Mouse (Mus musculus): Measurements from ENCODE around the gene Prdm16. TPM values are rescaled to one million over a fixed set of nuclear protein-coding genes. Genes with fewer than 3 reads are reported as not detected.

Prdm16 gene
- polyA plus RNA-seq, 1 experiment from 2014 or later, result 115 TPM

GRCm38 (mm10) chr4:154418993-154419392 is 217.7 kb downstream of the Prdm16 start:
- 36% methylated on average over 2 of the region's 2 CpGs for WGBS
- H3K4me2 ChIP-seq, result no peak overlapping the region
- H3K4me1 ChIP-seq (replicated peaks), result peaks cover 79% of the 10 kb centered on the region
- peaks cover 14% of the 10 kb centered on the region; the same call in 1 of the 2 replicates for H3K36me3 ChIP-seq
- no peak overlapping the region for H3K9ac ChIP-seq (replicated peaks)
- no peak overlapping the region for H3K27ac ChIP-seq
- ATAC-seq (ENCODE audit: insufficient number of reproducible peaks, insufficient read depth, low FRiP score, low TSS enrichment, low read depth), result no peak
- no peaks in the 10 kb centered on the region for H3K9me3 ChIP-seq
- H3K27me3 ChIP-seq, result peaks cover 5% of the 10 kb centered on the region
- H3K4me3 ChIP-seq (replicated peaks), result no peak overlapping the region

DNA sequence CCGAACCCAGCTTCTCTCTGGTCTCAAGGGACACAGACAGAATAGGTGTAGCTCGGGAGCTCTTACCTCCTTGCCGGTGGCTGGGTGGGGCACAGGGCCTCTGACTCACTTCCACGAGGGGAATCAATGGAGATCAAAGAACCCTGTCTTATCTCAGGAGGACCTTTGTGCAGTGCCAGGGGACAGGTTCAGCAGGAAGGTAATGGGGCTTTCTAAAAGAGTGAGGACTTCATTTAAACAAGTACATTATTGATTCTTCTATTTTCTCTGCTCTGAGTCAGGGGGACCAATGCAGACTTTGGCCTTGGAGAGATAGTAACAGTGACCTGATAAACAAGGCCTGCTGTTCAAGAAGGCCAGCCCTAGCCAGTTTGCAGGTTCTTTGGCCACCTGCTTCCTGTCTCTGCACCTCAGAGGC is 218.3 kb downstream of the Prdm16 start:
- H3K27me3 ChIP-seq, result peaks cover 11% of the 10 kb centered on the region
- peaks cover 14% of the 10 kb centered on the region; the same call in 1 of the 2 replicates for H3K36me3 ChIP-seq
- ATAC-seq (ENCODE audit: insufficient number of reproducible peaks, insufficient read depth, low FRiP score, low TSS enrichment, low read depth), result no peak
- no peak overlapping the region for H3K9ac ChIP-seq (replicated peaks)
- peaks cover 79% of the 10 kb centered on the region for H3K4me1 ChIP-seq (replicated peaks)
- H3K4me2 ChIP-seq, result no peak overlapping the region
- no peaks in the 10 kb centered on the region for H3K9me3 ChIP-seq
- H3K4me3 ChIP-seq (replicated peaks), result no peak overlapping the region
- WGBS, result 76% methylated on average over 4 of the region's 4 CpGs
- 0 out of 2 replicates have a peak overlapping the region, but pooled peaks have one; percentile 50 for H3K27ac ChIP-seq

DNA sequence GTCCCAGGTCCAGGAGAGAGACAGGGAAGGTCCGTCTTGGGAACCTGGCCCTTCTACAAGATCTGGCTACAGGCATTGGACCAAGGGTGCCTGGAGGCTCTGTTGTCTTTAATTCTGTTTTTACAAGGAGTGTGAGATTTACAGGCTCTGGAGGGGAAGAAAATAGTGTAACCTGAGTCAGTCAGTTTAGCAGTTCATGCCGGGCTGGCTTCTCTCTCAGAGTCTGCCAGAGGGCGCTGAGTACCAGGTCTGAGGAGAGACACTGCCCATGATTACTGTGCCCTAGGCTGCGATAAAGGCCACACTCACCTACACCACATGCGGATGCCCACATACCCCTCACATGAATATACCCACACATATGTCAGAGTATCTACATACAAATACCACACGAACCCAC is 219.9 kb downstream of the Prdm16 start:
- H3K4me2 ChIP-seq, result no peak overlapping the region
- no peak overlapping the region for H3K4me3 ChIP-seq (replicated peaks)
- ATAC-seq (ENCODE audit: insufficient number of reproducible peaks, insufficient read depth, low FRiP score, low TSS enrichment, low read depth), result no peak
- peaks cover 14% of the 10 kb centered on the region; the same call in 1 of the 2 replicates for H3K36me3 ChIP-seq
- no peaks in the 10 kb centered on the region for H3K9me3 ChIP-seq
- H3K4me1 ChIP-seq (replicated peaks), result peaks cover 80% of the 10 kb centered on the region
- no peak overlapping the region for H3K9ac ChIP-seq (replicated peaks)
- peak overlapping the region; percentile 41; the same call in 1 of the 2 replicates for H3K27ac ChIP-seq
- peaks cover 16% of the 10 kb centered on the region for H3K27me3 ChIP-seq
- WGBS, result 33% methylated on average over 6 of the region's 6 CpGs

- Histone ChIP-seq H3K9me3 (no peaks in the 10 kb centered on the region), H3K4me2 (peak overlapping the region; percentile 15; the same call in 1 of the 2 replicates), H3K4me1 (replicated peaks) (peaks cover 90% of the 10 kb centered on the region), H3K27ac (peak overlapping the region; percentile 79), H3K9ac (replicated peaks) (no peak overlapping the region), H3K27me3 (peaks cover 16% of the 10 kb centered on the region), H3K36me3 (peaks cover 12% of the 10 kb centered on the region; the same call in 1 of the 2 replicates), H3K4me3 (replicated peaks) (no peak overlapping the region)
- WGBS, result 19% methylated on average over 4 of the region's 4 CpGs
- peak; percentile 26; the same call in 1 of the 2 replicates for ATAC-seq (ENCODE audit: insufficient number of reproducible peaks, insufficient read depth, low FRiP score, low TSS enrichment, low read depth)
Measured at GRCm38 (mm10) chr4:154414885-154415284, 221.8 kb downstream of the Prdm16 start.

GRCm38 (mm10) chr4:154410559-154410958 is 226.1 kb downstream of the Prdm16 start:
- Histone ChIP-seq H3K4me2 (0 out of 2 replicates have a peak overlapping the region, but pooled peaks have one; percentile 11), H3K9ac (replicated peaks) (no peak overlapping the region), H3K4me3 (replicated peaks) (no peak overlapping the region), H3K9me3 (no peaks in the 10 kb centered on the region), H3K27me3 (peaks cover 14% of the 10 kb centered on the region), H3K27ac (no peak overlapping the region), H3K4me1 (replicated peaks) (peaks cover 88% of the 10 kb centered on the region), H3K36me3 (no peaks in the 10 kb centered on the region; the same call in 1 of the 2 replicates)
- 59% methylated on average over 8 of the region's 8 CpGs for WGBS
- no peak for ATAC-seq (ENCODE audit: insufficient number of reproducible peaks, insufficient read depth, low FRiP score, low TSS enrichment, low read depth)

DNA sequence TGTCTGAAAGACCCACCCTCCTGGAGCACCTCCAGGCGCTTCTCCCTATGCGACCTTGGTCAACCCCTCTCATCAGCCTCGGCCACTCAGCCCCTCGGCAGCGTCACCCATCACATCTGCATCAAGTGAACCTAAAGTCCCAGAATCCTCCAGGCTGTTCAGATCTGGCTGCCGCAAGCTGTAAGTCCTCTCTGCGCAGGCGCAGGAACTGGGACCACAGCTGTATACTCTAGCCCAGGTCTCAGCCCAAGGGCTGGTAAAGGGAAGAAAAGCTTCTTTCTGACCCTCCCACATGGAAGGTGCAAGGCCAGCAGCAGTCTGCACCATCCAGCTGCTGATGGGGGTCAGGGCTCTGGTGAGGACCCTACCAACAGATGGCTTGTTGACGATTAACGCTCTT is 226.8 kb downstream of the Prdm16 start:
- Histone ChIP-seq H3K9me3 (no peaks in the 10 kb centered on the region), H3K4me1 (replicated peaks) (peaks cover 81% of the 10 kb centered on the region), H3K9ac (replicated peaks) (no peak overlapping the region), H3K27me3 (peaks cover 14% of the 10 kb centered on the region), H3K4me3 (replicated peaks) (no peak overlapping the region), H3K4me2 (no peak overlapping the region), H3K36me3 (no peaks in the 10 kb centered on the region; the same call in 1 of the 2 replicates), H3K27ac (no peak overlapping the region)
- 56% methylated on average over 10 of the region's 10 CpGs for WGBS
- ATAC-seq (ENCODE audit: insufficient number of reproducible peaks, insufficient read depth, low FRiP score, low TSS enrichment, low read depth), result no peak

GRCm38 (mm10) chr4:154409237-154409721 is 227.4 kb downstream of the Prdm16 start:
- peaks cover 75% of the 10 kb centered on the region for H3K4me1 ChIP-seq (replicated peaks)
- H3K9ac ChIP-seq (replicated peaks), result no peak overlapping the region
- H3K27me3 ChIP-seq, result peaks cover 14% of the 10 kb centered on the region
- no peaks in the 10 kb centered on the region for H3K9me3 ChIP-seq
- no peak for ATAC-seq (ENCODE audit: insufficient number of reproducible peaks, insufficient read depth, low FRiP score, low TSS enrichment, low read depth)
- 40% methylated on average over 19 of the region's 19 CpGs for WGBS
- no peaks in the 10 kb centered on the region; the same call in 1 of the 2 replicates for H3K36me3 ChIP-seq
- H3K4me3 ChIP-seq (replicated peaks), result no peak overlapping the region
- no peak overlapping the region for H3K27ac ChIP-seq
- H3K4me2 ChIP-seq, result no peak overlapping the region; the same call in 1 of the 2 replicates

DNA sequence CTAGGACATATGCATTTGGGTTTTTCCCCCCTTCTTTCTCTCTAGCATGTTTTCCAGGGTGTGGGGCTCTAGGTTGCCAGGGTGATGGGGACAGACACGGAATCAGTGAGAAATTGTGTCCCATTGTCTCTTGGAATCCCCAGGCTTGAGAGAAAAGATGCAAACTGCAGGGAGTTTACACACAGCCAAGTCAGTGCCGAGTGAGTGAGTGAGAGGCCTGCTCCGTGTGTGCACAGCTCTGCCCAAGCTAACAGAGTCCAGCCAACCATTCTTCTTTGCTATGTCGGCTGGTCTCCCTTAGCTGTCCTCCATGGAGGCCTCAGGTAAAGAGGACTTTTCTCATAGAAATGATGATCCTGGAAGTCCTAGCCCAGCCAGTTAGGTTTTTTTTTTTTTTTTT is 233.7 kb downstream of the Prdm16 start:
- no peak for ATAC-seq (ENCODE audit: insufficient number of reproducible peaks, insufficient read depth, low FRiP score, low TSS enrichment, low read depth)
- Histone ChIP-seq H3K36me3 (no peaks in the 10 kb centered on the region; the same call in 1 of the 2 replicates), H3K9me3 (no peaks in the 10 kb centered on the region), H3K4me2 (no peak overlapping the region), H3K27ac (no peak overlapping the region), H3K27me3 (no peaks in the 10 kb centered on the region), H3K4me3 (replicated peaks) (no peak overlapping the region), H3K4me1 (replicated peaks) (peaks cover 47% of the 10 kb centered on the region), H3K9ac (replicated peaks) (no peak overlapping the region)
- WGBS, result 71% methylated on average over 4 of the region's 4 CpGs

DNA sequence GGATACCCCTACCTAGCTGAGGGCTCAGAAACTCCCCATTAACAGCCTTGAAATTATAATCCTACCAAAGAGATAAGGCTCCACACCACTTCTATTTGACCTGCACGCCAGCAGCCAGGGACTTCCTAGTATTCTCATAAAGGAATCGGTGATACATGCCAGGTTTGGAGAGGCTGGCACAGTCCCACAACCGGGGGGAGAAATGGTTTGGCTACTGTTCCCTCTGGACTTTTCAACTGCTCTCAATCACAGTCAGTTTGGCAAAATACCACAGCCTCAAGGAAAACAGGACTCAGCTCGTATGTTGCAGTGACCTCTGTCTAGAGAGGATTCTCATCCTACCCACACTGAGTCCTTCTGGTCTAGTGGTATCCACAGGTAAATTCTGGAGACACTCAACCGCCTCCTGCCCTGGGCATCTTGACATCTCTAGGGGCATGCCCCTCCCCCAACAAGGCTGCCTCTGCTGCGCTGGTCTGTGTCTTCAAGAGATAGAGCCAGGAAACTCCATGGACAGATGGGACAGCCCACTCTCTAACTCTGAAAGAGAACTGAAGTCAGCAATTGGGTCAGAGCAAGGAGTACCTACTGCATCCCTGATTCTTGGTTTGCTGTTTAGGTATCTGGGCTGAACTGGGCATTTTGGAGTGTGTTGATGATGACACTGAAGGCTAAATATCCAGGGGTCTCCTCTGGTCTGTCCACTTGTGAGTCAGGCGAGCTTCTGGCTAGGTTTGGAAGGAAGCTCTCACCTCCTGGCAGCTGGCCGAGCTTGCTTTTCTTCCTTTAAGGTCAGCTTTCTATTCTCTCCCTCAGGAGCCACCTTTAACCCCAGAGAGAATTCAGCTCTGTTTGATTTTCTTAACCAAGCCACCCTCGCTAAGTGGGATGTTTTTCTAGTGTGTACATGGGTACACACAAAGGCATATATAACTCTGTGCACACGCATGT is 234.4 kb downstream of the Prdm16 start:
- Histone ChIP-seq H3K4me2 (no peak overlapping the region), H3K9ac (replicated peaks) (no peak overlapping the region), H3K27ac (no peak overlapping the region), H3K36me3 (no peaks in the 10 kb centered on the region; the same call in 1 of the 2 replicates), H3K27me3 (no peaks in the 10 kb centered on the region), H3K9me3 (no peaks in the 10 kb centered on the region), H3K4me1 (replicated peaks) (peaks cover 44% of the 10 kb centered on the region), H3K4me3 (replicated peaks) (no peak overlapping the region)
- WGBS, result 69% methylated on average over 10 of the region's 10 CpGs
- ATAC-seq (ENCODE audit: insufficient number of reproducible peaks, insufficient read depth, low FRiP score, low TSS enrichment, low read depth), result no peak

- Histone ChIP-seq H3K9me3 (no peaks in the 10 kb centered on the region), H3K27ac (no peak overlapping the region)
- WGBS, result 75% methylated on average over 5 of the region's 5 CpGs
Measured at GRCm38 (mm10) chr4:154401379-154401778, 235.3 kb downstream of the Prdm16 start.

More at GRCm38 (mm10) chr4:154401379-154401778, 235.3 kb downstream of the Prdm16 start:
- ATAC-seq (ENCODE audit: insufficient number of reproducible peaks, insufficient read depth, low FRiP score, low TSS enrichment, low read depth), result peak; percentile 22; the same call in 1 of the 2 replicates
- no peaks in the 10 kb centered on the region; the same call in 1 of the 2 replicates for H3K36me3 ChIP-seq
- peaks cover 45% of the 10 kb centered on the region for H3K4me1 ChIP-seq (replicated peaks)
- H3K4me3 ChIP-seq (replicated peaks), result no peak overlapping the region
- no peak overlapping the region for H3K9ac ChIP-seq (replicated peaks)
- H3K4me2 ChIP-seq, result no peak overlapping the region
- H3K27me3 ChIP-seq, result no peaks in the 10 kb centered on the region
